Mouse (Mus musculus) testis, adult 2 months (tissue): Measurements from ENCODE around the gene Ttc28.

Experiments used
- CTCF ChIP-seq: fragments of 200-500 bp; IDR thresholded peaks from 2 replicates; pipeline ENCODE4 v1.5.1; 2012; ENCODE audit warnings: low read depth, mild to moderate bottlenecking, inconsistent platforms, low read length, moderate library complexity; ENCODE audit not compliant: control insufficient read depth, insufficient read depth, insufficient replicate concordance
- POLR2A ChIP-seq: fragments of 200-500 bp; IDR thresholded peaks from 2 replicates; pipeline ENCODE4 v1.6.1; 2012; ENCODE audit warnings: low read depth, mild to moderate bottlenecking, inconsistent platforms, low read length, moderate library complexity; ENCODE audit not compliant: control insufficient read depth

DNA sequence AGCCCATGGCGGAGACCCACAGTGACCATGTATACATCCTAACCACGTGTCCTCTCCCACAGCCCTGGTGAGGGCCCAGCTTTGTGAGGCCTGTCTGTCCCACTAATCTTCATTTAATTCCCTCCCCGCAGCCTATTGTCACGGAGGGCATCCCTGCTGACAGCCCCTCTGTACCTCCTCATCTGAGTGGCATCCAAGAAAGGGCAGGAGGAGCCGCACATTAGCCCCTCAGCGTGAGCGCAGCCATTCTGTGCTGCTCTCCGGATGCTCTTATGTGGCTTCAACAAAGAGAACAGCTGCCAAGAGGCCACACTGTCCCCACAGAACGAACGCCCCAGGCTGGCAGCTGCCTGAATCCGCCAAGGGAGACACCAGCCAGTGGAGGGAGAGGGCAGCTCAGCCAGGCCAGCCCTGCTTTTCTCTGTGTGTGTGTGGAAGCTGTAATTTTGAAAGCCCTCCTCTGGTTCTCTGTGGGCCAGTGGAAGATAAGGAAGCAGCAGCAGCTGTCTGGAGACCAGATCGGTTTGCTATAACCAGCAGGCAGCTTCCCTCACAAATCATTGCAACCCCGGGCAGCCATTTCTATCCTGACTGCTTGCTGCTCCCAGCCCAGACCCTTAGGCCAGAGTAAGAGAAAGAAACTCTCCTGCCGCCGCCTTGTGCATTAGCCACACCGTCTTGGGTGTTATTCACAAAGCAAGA, 341.2 kb downstream of the Ttc28 start:
- TF ChIP-seq CTCF (no peak), POLR2A (no peak)
